Mouse (Mus musculus) T-helper 17 cell (primary cell): ENCODE results near the gene Zfp541.

Experiments
- in situ Hi-C, 2 experiments: fragments of 300-600 bp; cut with MboI, MseI; formaldehyde crosslinking; loops; 1 replicate in 1 of 2; 2 replicates in 1 of 2; pipeline ENCODE4 v1.15.1; 2025; ENCODE audit warnings: high pct_unique_total_duplicates in 2 of 2

The Zfp541 gene

DNA sequence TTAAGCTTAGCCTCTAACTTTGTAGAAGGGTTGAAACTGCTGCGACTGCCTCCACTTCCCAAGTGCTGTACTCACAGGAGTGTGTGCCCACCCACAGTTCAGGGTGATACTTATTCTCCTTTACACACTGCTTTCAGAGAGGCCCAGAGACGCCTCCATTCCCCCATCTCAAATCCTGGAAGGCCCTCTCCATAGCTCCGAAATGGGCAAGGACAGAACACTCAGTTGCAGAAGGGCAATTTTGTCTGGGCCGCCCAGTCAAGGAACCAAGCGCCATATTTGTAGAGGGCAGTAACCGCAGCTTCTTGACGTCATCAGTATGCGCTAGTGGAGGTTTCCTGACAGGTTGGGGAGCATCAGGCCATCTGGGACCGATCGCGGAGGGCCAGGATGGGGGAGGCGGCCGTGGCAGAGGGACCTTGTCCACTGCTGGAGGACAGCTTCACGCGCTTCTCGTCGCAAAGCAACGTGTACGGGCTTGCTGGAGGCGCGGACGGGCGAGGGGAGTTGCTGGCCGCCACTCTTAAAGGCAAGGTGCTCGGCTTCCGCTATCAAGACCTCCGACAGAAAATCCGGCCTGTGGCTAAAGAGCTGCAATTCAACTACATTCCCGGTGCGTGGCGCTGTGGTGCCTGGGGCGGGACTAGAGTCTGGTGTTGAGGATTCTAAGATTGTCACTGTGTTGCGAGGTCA lies 58.1 kb downstream of the Zfp541 start, which contains the start of gene Kptn:
Gene Kptn (plus strand): TSS at position 327 of the 693 bp plus-strand sequence.
- in situ Hi-C loops: no loop called here

GRCm38 (mm10) chr7:16120262-16120600 lies 58.6 kb downstream of the Zfp541 start:
- in situ Hi-C loops: no loop called here

DNA sequence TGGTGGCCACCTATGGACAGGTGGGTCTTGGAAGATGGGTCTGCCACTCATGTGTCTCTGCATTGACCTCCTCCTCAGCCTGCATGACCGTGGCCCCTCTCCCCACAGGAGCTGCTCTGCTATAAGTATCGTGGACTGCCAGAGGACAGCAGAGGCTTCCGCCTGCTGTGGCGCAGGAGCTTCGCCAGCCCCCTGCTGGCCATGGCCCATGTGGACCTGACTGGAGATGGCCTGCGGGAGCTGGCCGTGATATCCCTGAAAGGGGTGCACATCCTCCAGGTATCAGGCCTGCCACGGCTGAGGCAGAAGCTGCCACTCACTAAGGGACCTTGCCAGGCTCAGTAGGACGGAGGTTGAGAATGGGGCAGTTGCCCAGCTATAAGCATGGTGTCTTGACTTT lies 64.2 kb downstream of the Zfp541 start:
- in situ Hi-C loops: no loop called here

DNA sequence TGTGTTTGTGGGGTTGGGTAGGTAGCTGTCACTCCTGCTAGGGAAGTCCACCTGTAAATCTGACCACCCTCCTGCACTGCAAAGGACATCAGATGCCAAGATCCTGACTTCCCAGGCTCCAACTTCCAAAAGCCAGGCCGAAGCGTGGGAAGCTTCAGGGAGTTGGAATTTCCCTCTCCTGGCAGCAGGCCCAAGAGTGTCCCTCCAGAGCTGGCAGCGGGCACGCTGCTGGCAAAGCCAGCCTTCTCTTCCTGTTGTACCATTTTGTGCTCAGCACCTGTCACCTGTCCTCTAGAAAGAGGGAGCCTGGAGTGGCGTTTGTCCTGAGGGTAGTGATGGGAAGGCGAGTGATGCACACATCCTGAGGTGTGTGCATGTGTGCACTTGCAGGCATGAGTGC lies 66.7 kb downstream of the Zfp541 start:
- in situ Hi-C loops: no loop called here

- in situ Hi-C loops: no loop called here
Observed at GRCm38 (mm10) chr7:16128899-16129298, 67.3 kb downstream of the Zfp541 start.

DNA sequence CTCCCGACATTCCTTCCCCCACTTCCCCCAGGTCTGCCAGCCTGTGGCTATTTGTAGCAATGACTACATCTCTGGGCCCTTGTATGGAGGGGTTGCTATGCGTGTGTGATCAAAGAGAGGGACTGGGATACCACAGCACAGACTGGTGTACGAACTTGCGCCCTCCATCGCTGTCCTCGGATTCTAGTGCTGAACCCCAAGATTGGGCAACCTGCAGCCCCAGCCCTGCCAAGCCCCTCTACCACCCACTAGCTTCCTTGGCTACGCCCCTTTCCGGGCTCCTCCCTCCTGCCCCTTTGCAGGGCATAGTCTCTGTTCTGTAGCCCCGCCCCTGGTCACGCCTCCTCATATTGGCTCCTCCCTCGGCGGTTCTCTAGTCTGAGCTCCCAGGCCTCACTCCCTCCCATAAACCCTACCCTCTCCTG lies 67.8 kb downstream of the Zfp541 start, which contains the start of gene Slc8a2:
Gene Slc8a2 (plus strand): TSS at position 406 of the 425 bp plus-strand sequence.
- in situ Hi-C loops: no loop called here

DNA sequence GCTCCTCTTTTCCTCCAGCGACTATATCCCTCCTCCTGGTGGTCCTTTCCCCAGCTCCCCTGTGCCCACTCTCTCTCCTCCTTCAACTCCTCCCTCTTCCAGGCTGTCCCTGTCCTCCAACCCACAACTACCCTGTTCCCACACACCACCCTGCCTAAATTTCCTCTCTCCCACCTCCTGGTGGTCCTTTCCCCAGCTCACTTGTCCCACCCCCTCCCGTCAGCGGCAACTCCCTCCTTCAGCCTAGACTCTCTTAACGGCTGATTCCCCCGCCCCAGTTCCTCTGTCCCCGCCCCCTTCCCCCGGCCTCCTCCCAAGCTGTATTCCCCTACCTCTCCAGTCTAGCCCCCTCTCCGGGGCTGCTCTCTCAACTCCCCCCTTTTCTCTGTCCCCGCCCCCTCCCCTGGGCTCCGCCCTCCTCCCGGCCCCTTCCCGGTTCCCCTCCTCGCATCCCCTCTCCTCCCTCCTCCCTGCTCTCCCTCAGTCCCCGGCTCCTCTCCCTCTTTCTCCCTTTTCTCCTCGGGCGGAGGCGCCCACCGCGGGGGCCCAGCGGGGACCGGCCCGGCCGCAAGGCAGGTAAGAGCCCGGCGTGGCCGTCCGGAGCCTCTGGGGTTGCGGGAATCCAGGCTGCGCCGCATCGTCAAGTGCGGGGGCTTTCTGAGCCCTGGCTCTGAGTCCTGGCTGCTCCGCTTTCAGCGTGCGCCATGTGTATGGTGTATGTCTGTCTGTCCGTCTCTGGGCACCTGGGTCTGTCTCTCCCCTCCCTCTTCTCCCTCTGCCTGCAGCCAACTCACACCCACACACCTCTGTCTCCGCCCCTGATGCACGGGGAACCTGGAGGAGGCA lies 68.5 kb downstream of the Zfp541 start:
- in situ Hi-C loops: no loop called here

DNA sequence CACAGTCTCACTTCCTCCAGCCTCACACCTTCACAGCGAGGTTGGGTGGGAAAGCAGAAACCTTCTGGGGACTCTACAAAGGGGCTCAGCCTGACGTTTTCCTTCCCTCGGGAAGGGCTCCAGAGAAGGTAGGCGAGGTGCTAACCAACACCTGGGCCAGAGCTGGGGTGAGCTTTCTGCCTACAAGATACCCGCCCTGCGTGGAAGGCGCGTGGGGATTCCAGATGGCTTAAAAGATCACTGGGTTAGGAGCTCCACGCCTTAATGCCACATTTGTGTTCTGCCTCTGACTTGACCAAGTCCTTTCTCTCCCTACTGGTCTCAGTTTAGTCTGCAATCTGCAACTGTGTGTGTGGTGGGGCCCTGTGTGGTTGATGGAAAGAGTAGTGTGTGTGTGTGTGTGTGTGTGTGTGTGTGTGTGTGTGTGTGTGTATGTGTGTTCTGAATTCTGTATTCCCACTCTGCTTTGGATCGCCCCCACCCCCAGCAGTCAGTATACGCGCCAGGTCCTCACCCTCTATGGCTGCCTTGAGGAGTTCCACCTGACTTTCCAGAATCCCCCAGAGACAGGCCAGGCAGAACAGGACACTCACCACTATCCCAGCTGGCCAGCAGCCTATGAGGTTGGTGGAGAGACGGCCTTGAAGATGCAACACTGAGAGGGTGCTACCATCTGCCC lies 69.5 kb downstream of the Zfp541 start:
- in situ Hi-C loops: no loop called here

GRCm38 (mm10) chr7:16132161-16132581 lies 70.6 kb downstream of the Zfp541 start:
- in situ Hi-C loops: no loop called here

GRCm38 (mm10) chr7:16132926-16133325 lies 71.3 kb downstream of the Zfp541 start:
- in situ Hi-C loops: no loop called here

GRCm38 (mm10) chr7:16133691-16134090 lies 72.1 kb downstream of the Zfp541 start:
- in situ Hi-C loops: no loop called here

- in situ Hi-C loops: no loop called here
Observed at GRCm38 (mm10) chr7:16134951-16135392, 73.4 kb downstream of the Zfp541 start.
